Mouse (Mus musculus): Measurements from ENCODE around the gene Rnf114.

The Rnf114 gene

GRCm38 (mm10) chr2:167491757-167492708 is at the start of gene Rnf114:
Gene Rnf114, plus strand, starts transcription at chr2:167492645.
- no peak for DNase-seq (ENCODE audit: low read depth, low spot score)

GRCm38 (mm10) chr2:167443411-167444193 is 48.8 kb upstream of the Rnf114 start:
- no peak for DNase-seq (ENCODE audit: low read depth, low spot score)

DNA sequence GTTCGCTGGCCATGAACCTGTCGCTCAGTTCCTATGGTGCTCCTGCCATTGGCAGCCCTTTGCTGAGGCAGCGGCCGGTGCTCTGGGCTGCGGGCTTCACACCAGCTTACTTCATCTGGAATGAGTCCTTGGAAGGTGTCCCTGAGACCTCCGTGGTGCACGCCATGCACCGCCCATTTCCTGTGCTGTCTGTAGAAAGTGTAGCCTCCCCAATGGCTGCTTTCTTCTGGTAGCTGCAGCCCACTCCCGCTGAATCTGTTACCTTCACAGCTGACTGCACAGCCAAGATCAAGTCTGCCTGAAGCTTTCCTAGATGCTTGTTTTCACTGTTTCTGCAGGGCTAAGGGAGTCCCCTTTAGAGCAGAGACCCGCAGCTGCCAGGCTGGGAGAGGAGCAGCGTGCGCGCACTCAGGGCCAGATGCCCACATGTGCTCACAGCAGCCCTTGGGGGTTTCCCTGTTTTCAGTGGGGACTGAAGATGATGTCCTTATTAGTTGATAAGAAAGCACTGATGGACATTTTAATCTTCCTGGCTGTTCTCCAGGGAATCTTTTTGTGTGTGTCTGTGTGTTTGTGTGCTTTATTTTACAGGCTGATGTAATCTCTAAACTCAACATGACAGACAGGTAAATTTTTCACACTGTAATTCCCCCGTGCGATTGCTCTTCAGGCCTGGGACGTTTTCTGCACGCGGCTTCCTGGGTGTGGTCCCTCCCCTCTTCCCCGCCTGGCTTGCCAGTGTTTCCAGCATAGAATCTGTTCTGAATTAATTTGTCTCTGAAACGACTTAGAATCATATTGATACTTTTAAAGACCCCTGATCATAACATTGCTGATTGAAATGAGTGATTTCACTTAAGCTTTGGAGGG is 46.3 kb upstream of the Rnf114 start:
- no peak for DNase-seq (ENCODE audit: low read depth, low spot score)

GRCm38 (mm10) chr2:167447207-167447606 is 45.2 kb upstream of the Rnf114 start:
- no peak for DNase-seq (ENCODE audit: low read depth, low spot score)

GRCm38 (mm10) chr2:167447629-167448028 is 44.8 kb upstream of the Rnf114 start:
- no peak for DNase-seq (ENCODE audit: low read depth, low spot score)

DNA sequence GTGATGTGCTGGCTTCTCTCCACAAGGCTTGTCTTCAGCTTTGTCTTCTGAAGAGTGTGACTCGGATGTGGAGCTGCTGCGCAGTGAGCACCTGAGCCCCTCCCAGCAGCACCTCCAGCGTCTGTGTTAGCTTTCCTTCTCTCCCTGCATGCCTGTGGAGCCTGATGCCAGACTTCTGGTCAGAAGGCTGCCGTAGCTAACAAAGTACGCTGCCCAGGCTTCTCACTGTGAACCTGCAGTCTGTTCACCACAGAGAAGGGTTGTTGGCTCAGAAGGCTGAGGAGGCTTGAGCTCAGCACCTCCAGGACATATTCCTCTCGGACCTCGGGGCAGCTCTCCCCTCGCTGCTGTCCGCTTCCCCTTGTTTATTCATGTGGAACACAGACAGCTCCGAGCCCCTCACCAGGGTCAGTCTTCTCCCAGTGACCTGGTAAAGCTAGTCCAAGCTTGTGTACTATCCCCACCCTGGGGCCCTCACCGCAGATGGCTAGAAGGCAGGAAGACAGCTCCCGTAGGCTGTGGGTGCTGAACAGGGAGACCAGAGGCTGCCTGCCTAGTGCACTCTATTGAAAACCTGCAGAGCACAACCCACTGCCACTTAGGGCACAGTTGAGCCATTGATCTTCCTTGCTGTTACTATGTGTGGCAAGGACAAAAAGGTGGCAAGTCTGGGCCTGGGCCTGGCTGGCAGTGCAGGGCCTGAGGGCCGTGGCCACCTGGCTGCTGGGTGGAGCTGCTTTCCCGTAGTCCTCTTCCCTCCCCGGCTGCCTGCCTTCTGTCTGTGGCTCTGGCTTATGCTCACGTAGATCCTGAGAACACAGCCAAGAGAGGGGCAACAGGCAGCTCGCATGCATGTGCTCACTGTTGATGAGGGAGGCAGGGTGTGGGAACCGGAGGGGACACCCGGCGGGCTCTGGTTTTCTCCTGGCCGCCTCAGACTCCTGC is 42.8 kb upstream of the Rnf114 start:
- DNase-seq (ENCODE audit: low read depth, low spot score), result no peak

DNA sequence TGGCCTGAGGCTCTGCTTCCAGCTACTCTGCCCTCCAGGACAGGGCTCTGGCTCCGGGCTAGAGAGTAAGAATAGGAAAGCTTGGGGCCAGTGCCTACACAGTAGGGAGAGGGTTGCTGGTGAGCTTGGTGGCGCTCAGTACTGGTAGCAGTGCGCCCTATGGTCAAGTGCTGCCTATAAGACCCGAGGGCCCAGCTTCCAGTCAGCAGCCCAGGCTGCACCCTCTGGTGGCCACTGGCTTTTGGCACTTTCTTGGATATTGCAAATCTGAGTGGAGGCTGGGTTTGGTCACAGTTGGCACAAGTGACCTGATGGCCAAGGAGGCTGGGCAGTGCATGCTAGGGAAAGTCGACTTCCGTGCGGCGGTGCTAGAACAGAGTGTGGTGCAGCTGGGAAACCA is 41.8 kb upstream of the Rnf114 start:
- DNase-seq (ENCODE audit: low read depth, low spot score), result no peak

DNA sequence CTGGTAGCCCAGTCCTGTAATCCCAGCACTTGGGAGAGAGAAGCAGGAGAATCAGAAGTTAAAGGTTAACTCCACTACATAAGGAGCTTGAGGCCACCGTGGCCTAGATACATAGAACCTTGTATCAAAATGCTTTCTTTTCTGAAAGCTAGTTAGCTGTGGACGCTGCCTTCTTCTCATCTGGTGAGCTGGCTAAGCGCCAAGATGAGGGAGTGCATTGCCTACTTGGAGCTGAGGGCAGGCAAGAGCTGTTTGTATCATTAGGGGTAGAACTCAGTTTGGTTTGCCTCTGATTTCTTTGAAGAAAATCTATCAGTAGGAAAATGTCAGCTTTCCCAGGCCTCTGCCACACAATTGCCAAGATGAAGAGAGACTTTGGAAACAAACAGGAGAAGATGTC is 38.6 kb upstream of the Rnf114 start:
- DNase-seq (ENCODE audit: low read depth, low spot score), result no peak

- DNase-seq (ENCODE audit: low read depth, low spot score), result no peak
Measured at GRCm38 (mm10) chr2:167456361-167457020, 36.0 kb upstream of the Rnf114 start.

DNA sequence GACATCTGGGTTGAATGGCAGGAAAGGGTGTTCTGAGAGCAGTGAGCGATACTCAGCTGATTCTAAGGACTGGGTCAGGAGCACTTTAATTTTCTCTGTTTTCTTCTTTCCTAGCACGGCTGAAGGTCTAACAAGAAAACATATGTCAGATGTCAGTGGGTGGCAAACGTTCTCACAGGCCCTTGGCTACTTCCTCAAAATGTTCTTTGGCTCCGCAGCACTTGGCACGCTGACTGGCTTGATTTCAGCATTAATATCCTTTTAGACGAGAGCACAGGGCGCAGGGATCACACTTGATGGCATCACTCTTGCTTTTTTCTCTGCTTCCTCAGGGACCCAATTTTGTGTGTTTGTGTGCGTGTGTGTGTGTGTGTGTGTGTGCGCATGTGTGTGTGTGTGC is 35.2 kb upstream of the Rnf114 start:
- DNase-seq (ENCODE audit: low read depth, low spot score), result no peak

GRCm38 (mm10) chr2:167458548-167458947 is 33.9 kb upstream of the Rnf114 start:
- no peak for DNase-seq (ENCODE audit: low read depth, low spot score)

GRCm38 (mm10) chr2:167459071-167459865 is 33.2 kb upstream of the Rnf114 start:
- DNase-seq (ENCODE audit: low read depth, low spot score), result no peak

- DNase-seq (ENCODE audit: low read depth, low spot score), result no peak
Measured at GRCm38 (mm10) chr2:167462954-167463353, 29.5 kb upstream of the Rnf114 start.

DNA sequence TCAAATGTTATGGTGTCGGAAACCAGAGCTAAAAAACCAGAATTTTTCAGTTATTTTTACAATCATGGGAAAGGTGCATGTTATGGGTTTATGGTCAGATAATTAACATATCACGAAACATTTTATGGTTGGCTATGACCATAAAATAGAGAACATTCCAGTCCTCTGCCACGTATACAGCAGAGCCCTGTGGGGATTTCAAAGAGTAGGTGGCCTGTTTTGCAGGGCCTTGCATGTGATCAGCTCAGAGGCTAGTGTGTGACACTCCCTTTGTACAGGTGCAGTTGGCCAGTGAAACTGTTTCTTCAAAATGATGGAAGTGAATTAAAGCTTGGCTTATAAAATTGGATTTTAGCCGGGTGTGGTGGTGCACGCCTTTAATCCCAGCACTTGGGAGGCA is 28.6 kb upstream of the Rnf114 start:
- no peak for DNase-seq (ENCODE audit: low read depth, low spot score)

GRCm38 (mm10) chr2:167465951-167466350 is 26.5 kb upstream of the Rnf114 start:
- DNase-seq (ENCODE audit: low read depth, low spot score), result no peak

GRCm38 (mm10) chr2:167467214-167467613 is 25.2 kb upstream of the Rnf114 start:
- no peak for DNase-seq (ENCODE audit: low read depth, low spot score)

GRCm38 (mm10) chr2:167468444-167468843 is 24.0 kb upstream of the Rnf114 start:
- DNase-seq (ENCODE audit: low read depth, low spot score), result no peak

- DNase-seq (ENCODE audit: low read depth, low spot score), result no peak
Measured at GRCm38 (mm10) chr2:167470611-167471010, 21.8 kb upstream of the Rnf114 start.

DNA sequence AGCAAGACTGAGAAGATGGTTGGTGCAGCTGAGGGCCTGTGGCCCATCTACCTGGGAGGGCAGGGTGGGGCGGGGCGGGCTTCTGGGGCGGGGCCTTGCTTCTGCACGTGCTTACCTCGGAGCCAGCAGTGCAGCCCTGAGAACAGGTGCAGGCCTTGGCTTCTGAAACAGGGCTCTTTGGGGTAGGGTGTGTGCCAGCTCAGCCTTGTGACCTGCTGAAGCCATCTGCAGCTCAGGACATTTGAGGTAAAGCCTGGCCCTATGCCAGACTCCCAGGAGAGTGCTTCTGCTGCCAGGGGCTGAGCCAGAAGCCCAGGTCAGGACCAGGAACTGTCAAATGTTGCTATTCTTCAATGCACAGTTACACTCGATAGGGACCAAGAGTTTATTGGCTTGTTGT is 20.9 kb upstream of the Rnf114 start:
- DNase-seq (ENCODE audit: low read depth, low spot score), result no peak

Measured in brain, embryonic 18.5 days (tissue).